Mouse (Mus musculus) common myeloid progenitor, adult 5-6 weeks (primary cell): ENCODE data around the gene Gc. TPM values are rescaled to one million over a fixed set of nuclear protein-coding genes. Genes with fewer than 3 reads are reported as not detected.

ENCODE experiments used
- ATAC-seq: replicated peaks from 2 replicates; pipeline ENCODE4 v1.8.0; 2016; ENCODE audit warnings: low read depth, mild to moderate bottlenecking, moderate TSS enrichment, inconsistent platforms; ENCODE audit not compliant: poor library complexity, severe bottlenecking
- total RNA-seq: library from RNA; stranded (forward); fragments of 200-1000, 187-1606 nt; gene quantifications from 2 replicates; pipeline ENCODE4 v1.2.3, GENCODE M21; 2017

Gc gene
- not detected in 2 replicates for total RNA-seq

DNA sequence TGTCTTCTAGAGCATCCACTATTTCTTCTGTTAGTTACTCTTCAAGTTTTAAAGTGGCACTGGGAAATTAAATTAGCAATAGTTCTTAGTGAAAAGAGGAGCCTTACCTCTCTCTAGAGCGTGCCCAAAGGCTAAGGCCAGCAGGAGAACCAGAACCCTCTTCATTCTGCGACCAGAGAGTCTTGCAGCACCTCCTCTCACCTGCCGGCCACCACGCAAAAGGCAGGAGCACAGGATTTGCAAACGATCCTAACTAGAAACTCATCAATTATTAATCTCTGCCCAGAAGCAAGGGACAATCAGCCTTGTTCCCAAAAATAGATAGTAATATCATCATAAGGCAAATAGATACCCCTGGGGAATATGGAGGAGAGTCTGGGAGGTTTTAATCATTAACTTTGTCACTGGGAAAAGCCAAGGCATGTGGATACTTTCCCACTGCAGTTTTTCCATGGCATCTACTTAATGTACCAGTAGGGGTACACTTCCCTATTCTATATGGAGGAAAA is at the start of gene Gc:
Gene Gc (minus strand): TSS at position 345 of the 509 bp plus-strand sequence.
- ATAC-seq, result no peak

DNA sequence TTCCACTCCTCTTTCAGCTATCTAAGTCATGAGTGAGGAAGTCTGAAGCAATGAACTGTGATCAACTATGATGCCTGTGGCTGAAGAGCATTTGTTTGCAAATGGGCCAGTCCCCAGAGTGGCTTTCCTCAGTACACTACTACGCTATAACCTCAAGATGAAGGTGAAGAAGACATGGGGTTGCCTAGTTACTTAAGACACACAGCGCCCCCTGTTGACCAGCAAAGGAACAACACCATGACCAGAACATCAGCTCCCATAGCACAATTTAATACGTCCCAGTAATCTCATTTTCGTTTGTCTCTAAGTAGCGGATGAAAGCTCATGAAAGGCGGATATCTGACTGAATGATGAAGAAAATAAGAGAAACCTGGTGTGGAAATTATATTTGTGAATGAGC is 42.5 kb upstream of the Gc start:
- no peak for ATAC-seq

DNA sequence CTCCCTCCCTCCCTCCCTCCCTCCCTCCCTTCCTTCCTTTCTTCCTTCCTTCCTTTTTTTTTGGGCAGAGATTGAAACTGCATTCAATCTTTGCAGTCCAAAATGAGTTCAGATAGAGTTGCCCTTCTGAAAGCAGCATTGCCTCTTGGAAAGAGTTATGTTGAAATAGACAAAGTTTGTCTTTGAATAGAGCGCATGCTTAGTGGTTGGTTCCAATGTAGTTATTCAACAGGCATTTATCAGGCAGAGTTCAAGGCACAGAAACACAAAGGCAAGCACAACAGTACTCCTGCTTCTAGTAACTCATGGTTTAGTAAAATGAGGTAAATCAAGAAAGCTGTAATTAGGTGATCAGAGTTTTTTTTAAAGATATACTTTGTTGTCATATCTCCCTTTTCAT is 34.9 kb upstream of the Gc start:
- ATAC-seq, result no peak

DNA sequence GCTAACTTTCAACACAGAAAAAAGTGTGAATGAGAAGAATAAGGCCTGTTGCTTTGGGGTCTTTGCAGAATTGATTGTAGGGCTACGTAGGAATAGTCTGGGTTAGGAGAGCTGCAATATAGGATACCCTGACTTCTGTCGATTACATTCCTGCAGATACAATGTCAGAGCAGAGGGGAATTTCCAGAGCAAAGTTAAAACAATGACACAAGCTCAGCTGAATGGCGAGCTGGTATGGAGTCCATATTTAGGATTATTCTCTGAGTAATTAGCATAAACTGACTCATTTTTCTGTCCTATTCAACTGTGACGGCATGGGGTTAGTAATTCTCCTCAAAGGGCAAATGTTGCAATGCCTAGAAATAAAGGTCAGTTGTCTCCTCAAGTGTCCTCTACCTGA is 12.8 kb upstream of the Gc start:
- no peak for ATAC-seq

DNA sequence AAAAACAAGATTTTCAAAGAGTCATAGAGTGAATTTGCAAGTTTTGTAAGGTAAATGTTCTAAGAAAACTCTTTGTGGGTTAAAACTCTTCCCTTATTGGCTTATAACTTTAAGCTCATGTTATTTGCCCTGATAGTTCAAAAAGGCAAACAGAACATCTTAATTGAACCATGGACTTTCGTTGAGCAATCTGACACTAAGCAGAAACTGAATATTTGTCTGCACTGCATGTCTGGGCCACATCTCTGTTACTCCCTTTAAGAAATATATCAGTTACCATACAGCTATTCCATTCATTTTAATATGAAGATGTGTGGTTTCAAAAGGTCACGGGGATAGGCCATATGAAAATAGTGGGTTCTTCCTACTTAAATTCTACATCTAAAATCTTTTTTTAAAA is 10.2 kb upstream of the Gc start:
- no peak for ATAC-seq

DNA sequence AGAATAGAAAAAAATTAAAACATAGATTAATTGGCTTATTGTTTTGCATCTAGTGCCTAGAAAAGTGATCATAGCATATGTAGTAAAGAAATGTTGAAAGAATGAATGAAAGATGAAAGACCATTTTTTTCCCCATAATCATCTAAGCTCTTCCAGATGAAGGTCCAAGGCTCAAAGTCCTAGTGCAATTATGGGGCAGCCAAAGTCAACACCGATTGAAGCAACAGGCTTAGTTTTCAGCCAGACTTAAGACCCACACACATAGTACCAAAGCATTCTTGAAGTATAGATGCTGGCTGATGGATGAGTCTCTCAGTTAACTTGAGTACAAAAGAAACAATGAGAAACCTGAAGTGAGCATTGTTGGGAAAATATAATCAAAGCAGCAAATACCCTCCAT is 9.3 kb upstream of the Gc start:
- ATAC-seq, result no peak

DNA sequence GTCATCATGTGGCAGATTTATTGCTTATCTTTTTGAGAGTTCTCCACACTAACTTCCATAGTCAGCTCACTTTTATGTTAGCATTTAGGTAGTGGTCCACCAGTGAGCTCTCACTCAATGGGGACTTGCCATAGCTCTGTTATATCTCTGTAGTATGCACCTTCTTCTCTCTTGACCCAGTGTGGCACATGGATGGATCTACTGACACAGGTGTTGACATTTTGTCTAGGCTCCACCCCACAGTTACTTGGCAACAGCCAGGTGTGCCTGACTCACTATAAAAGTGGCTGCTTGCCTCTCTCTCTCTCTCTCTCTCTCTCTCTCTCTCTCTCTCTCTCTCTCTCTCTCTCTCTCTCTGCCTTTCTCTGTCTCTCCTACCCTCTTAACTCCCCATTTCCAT is 8.6 kb upstream of the Gc start:
- no peak for ATAC-seq

DNA sequence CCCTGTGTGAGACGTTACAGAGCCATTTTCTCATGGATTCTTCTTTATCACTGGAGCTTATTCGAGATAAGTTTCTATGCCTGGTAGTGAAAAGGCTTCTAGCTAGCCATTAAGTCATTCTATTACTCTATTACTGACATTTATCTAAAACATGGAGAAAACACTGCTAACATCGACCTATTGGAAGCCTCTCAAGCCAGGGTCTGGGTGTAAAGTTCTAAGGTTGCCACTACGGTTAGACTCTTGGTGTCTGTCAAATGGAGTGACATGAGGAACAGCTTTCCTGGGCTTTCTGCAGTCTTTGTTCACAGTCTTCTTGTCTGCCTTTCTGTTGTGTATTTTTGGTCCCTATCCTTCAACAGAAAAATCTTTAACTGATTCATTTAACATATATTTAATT is 4.1 kb upstream of the Gc start:
- no peak for ATAC-seq

DNA sequence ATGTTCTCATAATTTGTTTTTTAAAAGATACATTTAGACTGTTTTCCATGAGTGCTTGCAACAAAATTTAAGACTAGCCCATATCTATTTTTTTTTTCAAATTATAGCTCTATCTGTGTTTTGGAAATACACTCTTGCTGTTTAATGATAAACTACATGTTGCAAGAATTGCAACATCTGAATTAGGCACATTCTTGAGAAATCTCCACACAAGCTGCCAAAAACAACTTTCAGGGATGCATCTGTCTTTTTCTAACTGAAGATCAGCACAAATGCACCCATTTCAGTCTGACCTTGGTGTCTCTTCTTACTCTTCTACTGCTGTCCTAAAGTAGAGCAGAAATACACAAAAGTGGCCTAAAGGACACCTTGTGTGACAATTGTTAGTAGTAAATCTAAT is 1.9 kb upstream of the Gc start:
- no peak for ATAC-seq

DNA sequence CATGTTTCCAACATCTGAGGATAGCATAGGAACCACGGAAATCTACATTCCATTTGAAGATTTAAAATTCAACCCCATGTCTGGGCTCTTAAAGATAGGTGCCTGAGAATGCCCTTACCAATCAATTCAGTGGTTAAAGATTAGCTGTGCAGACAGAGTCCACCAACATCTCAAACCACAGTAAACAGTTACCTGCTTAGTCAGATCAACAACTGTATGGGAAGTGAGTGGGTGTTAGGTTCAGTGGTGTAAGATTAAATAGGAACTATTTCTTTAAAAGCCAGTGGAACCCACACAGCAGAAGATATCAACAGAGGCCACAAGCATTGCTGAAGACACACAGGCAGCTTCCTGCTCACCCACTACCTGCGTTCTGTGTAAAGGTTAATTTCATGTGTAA is 1.3 kb upstream of the Gc start:
- no peak for ATAC-seq

DNA sequence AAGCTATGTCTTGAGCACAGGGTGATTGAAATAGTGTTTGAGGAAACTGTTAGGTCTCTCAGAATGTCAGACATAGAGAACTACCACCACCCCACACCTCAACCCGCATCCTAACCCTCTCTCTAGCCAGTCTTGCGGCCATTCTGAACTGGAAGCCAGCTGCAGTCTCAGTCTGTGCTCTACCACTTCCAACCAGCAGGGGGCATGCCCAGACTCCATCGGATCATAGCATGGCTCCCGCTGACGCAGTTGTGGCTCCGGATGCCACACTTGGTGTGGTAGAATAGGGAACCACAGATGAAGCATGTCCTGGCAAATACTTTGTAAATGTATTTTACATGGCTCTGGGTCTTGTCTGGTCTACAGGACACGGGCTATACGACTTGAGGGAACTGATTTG is 2.2 kb downstream of the Gc start:
- ATAC-seq, result peak; percentile 92

DNA sequence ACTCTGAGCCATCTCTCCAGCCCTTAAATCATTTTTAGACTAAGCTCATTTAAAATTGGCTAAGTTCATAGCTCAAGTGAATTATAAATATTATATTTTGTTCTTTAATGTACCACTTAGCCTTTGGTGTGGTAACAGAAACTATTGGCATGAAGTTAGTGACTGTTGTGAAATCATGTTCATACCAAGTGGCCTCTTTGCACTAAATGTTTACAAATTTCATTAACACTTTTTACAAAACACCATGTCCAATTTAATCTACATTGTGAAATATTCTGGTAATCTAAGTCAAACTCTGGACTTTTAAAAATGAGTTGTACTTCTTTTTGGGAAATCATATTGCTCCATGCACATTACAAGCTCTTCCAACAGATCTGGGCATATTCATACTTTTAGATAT is 6.9 kb downstream of the Gc start:
- ATAC-seq, result no peak

DNA sequence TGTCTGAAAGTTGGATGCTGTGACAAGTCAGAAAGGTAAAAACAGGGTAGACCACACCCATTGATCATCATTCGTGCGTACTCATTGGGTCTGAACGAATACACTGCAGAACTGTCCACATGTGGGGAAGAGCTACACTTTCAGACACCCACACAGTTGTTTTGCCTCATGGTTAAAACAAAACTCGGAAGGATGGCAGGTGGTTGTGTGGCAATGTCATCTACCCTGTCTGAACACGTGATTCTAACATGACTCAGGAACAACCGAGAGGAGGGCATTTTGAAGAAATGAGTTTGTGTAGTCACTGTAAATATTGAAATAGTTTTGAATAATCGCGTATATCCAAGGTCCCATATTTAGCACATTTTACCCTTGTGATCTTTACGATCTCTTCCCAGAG is 8.4 kb downstream of the Gc start:
- no peak for ATAC-seq

DNA sequence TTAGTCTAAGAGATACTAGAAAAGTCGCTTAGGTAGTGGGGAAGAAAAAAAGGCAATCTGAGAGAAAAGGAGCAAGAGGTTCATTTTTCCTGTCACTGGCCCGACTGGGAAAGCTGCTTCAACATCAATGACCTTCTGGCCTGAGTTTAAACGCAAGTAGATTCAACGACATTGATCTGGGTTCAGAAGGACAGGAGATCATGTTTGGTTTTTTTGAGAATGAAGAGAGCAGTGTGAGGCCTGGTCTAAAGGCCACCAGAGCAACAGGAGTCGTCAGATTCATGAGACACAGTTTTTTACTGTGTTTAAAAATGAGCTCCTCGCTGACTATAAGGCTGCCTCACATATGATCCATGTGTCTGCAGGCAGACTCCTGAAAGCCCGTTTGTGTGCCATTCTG is 9.7 kb downstream of the Gc start:
- ATAC-seq, result no peak

DNA sequence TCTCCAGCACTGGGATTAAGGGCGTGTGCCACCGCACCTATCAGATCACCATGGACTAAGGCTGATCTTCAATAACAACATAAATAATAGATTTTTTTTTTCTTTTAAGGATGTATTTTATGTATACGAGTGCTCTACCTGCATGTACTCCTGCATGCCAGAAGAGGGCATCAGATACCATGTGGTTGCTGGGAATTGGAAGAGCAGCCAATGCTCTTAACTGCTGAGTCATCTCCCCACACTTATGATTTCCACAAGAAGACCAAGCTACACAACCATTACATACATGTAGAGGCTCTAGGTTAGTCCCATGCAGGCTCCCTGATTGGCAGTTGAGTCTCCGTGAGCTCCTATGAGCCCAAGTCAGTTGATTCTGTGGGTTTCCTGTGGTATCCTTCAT is 13.3 kb downstream of the Gc start:
- no peak for ATAC-seq

DNA sequence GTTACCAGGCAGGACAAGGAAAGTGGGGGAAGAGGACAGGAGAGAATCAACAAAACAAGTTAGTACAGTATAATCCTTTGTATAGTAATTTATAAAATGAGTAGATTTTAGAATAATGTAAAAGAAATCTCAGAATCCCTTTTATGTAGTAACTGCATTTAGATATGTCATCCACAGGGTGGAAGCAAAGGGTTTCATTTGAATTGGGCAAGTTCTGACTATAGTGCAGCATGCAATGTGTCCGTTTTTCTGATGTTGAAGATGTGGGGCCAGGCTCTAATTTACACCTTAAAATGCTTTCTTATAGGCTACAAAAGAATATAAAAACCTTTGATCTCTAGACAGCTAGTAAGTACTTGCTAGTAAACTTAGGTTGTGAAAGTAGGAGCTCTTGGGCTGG is 46.2 kb downstream of the Gc start:
- ATAC-seq, result no peak

DNA sequence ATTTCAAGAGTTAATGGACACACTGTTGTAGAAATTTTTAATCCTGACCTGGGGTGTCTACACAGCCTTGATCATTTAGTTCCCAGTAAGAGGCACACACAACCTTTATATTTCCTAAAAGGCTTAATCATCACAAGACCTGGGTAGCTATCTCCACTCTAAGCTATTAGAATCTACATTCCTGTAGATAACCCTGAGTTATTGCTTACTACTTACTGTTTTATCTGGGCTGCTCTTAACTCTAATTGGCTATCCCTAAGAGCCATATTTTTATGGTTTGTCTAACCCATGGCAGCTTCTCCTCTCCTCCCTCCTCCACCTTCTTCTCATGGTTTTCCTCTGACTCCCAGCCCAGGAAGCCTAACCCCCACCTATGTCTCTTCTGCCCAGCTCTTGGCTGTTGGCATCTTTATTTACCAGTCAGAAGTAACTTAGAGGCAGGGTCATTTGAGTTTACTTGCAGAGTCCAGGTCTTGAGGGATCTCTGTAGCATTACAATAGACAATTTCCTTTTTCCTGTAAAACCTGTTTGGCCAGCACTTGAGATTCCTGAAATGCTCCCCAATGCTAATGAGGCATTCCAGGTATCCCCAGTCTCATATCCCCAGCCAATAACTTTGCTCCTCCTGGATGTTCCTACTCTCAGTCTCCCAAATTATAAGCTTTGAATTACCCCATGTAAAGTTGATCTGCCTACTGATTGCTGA is 50.2 kb downstream of the Gc start:
- ATAC-seq, result no peak

DNA sequence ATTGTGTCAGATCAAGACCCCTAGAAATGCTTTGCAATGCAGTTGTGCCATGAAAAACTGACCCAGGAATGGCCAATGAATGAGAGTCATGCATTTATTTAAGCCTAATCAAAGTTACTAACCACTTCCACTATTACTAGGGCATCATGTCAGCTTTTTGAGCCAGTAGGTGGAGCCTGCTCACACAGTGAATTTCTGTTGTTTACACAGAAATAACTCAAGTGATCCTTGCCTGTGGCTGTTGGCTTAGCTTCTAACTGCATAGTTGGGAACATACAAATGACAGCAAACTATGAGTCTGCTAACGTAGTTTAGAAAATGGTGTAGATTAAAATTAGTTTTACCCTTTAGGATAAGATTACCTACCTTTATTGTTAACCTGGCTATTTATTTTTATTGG is 52.6 kb downstream of the Gc start:
- ATAC-seq, result no peak

DNA sequence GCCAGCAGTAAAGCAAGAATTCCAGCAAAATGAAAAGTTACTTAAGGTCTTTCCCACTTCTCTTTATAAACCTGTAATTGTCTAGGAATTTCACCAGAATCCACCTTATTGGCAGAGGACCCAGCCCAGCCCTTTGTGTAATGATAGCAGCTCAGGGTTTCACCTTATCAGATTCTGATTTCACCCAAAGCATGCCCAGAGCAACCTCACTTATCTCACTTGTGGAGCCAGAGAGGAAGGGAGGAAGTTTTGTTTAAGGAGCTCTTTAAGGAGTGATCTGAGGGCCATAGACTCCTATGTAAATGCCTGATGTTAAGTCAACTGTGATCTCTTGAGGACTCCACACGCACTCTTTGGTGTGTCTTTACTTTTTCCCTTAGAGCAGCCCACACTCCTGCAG is 67.3 kb downstream of the Gc start:
- ATAC-seq, result no peak

DNA sequence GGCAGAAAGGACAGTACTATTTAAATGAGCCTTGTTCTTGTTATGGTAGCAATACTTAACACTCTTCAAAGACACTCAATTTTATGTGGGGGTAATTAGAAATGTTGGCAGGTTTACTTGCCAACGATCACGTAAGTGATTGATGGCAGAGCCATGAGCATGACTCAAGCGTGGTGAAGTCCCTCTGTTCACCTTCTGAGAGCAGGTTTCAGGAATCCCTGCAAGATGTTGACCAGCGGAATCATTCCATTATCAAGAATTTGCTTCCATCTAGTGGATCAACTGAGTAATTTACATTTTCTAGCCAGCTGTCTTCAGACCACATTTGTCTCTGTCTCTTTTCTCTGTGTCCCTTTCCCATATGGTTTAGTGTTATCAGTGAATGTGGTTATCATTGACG is 73.5 kb downstream of the Gc start:
- 0 out of 2 replicates have a peak, but pooled peaks have one; percentile 42 for ATAC-seq

DNA sequence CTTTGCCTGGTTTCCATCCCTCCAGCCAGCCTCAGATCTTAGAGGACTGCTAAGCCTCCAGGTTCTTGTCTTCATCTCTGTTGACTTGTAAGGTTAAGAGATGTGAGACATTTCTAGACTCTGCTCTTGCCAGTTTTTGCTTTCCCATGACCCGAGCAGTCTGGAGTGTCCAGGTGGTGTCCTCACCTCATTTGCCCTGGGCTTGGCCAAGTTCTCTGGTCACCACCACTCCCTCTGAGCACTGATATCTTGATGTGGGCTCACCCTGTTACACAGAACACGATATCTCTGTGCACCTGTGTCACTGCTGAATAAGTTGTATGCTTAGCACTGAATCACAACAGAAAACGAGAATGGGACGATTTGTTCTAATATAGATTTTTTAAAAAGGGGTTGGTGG is 76.4 kb downstream of the Gc start:
- no peak for ATAC-seq

DNA sequence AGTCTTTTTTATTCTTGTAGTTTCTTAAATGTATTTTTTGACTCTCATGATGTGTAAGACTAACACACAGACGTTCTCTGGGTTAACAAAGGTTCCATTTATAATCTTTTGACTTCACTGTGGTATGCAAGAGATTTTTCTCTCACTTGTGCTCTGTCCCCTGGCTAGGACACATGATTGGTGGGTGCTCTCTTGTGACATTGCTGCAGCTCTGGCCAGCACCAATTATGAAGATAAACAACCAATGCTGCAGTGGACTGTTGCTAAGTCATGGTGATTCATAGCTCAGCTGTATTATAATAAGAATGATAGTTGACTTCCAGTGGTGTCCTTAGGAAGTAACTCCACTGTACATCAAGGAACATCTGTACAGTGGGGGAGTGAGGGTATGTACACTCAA is 87.6 kb downstream of the Gc start:
- no peak for ATAC-seq
